Mouse (Mus musculus) MEL (cell line): ENCODE results near the gene Tmem206.

Source experiments
- CTCF ChIP-seq, 3 experiments: IDR thresholded peaks in 2 of 3; conservative IDR thresholded peaks in 1 of 3; 2 replicates each; pipeline ENCODE4 v1.5.1; 2011 to 2012; ENCODE audit warnings: low read length in 3 of 3, low read depth in 2 of 3, mild to moderate bottlenecking in 2 of 3, improper control_type of control experiment in 1 of 3, inconsistent platforms in 1 of 3, mixed read lengths in 1 of 3, moderate library complexity in 1 of 3; ENCODE audit not compliant: control insufficient read depth in 1 of 3, insufficient read depth in 1 of 3, poor library complexity in 1 of 3, severe bottlenecking in 1 of 3
- EP300 ChIP-seq, 2 experiments: IDR thresholded peaks; 2 replicates each; pipeline ENCODE4 v1.6.1; 2011; ENCODE audit warnings: improper control_type of control experiment in 2 of 2, low read length in 2 of 2, low read depth in 1 of 2, mild to moderate bottlenecking in 1 of 2
- HCFC1 ChIP-seq: IDR thresholded peaks from 2 replicates; pipeline ENCODE4 v1.6.1; 2012; ENCODE audit warnings: low read depth, mild to moderate bottlenecking, inconsistent platforms, low read length, improper control_type of control experiment, moderate library complexity
- MEF2A ChIP-seq: IDR thresholded peaks from 2 replicates; pipeline ENCODE4 v1.6.1; 2014; ENCODE audit warnings: low read depth, mild to moderate bottlenecking, inconsistent platforms, low read length, improper control_type of control experiment; ENCODE audit not compliant: poor library complexity, insufficient replicate concordance, severe bottlenecking; ENCODE audit errors: extremely low read depth
- NELFE ChIP-seq: IDR thresholded peaks from 2 replicates; pipeline ENCODE4 v1.6.1; 2011; ENCODE audit warnings: low read depth, low read length, improper control_type of control experiment
- NRF1 ChIP-seq: IDR thresholded peaks from 2 replicates; pipeline ENCODE4 v1.6.1; 2014; ENCODE audit warnings: low read depth, mild to moderate bottlenecking, inconsistent platforms, low read length, improper control_type of control experiment, moderate library complexity; ENCODE audit not compliant: poor library complexity, insufficient read depth, severe bottlenecking
- POLR2A ChIP-seq, 2 experiments: IDR thresholded peaks; 2 replicates each; pipeline ENCODE4 v1.6.1; 2011 to 2012; ENCODE audit warnings: low read length in 2 of 2, mild to moderate bottlenecking in 2 of 2, control low read depth in 1 of 2, improper control_type of control experiment in 1 of 2, low read depth in 1 of 2, moderate library complexity in 1 of 2; ENCODE audit not compliant: control insufficient read depth in 1 of 2, insufficient read depth in 1 of 2, poor library complexity in 1 of 2
- POLR2AphosphoS5 ChIP-seq: IDR thresholded peaks from 2 replicates; pipeline ENCODE4 v1.6.1; 2012; ENCODE audit warnings: low read depth, borderline replicate concordance, mild to moderate bottlenecking, inconsistent platforms, low read length, moderate library complexity, mixed read lengths
- SIN3A ChIP-seq: IDR thresholded peaks from 2 replicates; pipeline ENCODE4 v1.6.1; 2012; ENCODE audit warnings: low read length, improper control_type of control experiment, inconsistent platforms
- TBP ChIP-seq: IDR thresholded peaks from 2 replicates; pipeline ENCODE4 v1.8.0; 2011; ENCODE audit warnings: low read depth, low read length, improper control_type of control experiment
- UBTF ChIP-seq: IDR thresholded peaks from 2 replicates; pipeline ENCODE4 v1.6.1; 2012; ENCODE audit warnings: low read depth, mild to moderate bottlenecking, inconsistent platforms, low read length, improper control_type of control experiment, moderate library complexity, borderline replicate concordance; ENCODE audit not compliant: insufficient read depth
- USF1 ChIP-seq: IDR thresholded peaks from 2 replicates; pipeline ENCODE4 v1.6.1; 2014; ENCODE audit warnings: low read depth, mild to moderate bottlenecking, inconsistent platforms, low read length, improper control_type of control experiment, moderate library complexity
- ZKSCAN1 ChIP-seq: IDR thresholded peaks from 2 replicates; pipeline ENCODE4 v1.6.1; 2012; ENCODE audit warnings: low read depth, mild to moderate bottlenecking, inconsistent platforms, low read length, improper control_type of control experiment, moderate library complexity

DNA sequence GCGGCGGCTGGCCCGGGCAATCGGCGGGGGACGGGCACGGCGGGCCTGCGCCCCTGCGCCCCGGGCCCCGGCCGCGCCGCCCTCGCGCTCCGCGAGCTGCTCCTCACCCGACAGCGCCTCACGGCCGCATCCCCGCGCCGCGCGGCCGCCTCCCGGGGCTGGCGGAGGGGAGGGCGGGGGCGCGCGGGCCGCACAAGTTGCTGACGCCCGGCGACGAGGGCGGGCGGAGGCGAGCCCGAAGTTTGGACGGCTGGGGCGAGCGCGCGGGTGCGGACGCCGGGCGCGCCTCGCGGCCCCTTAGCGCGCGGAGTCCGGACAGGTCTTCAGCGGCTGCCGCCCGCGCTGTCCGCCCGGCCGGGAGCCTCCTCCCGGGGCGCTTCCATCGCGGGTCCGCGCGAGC, 70.7 kb downstream of the Tmem206 start:
- TF ChIP-seq CTCF (IDR thresholded peaks at IDR 0.05 in 2 of 3, conservative IDR thresholded peaks at IDR 0.05 in 1 of 3; ENCODE audit: control insufficient read depth in 1 of 3, insufficient read depth in 1 of 3, low read depth in 2 of 3, low read length in 3 of 3, poor library complexity in 1 of 3, severe bottlenecking in 1 of 3) (no peak), NRF1 (no peak), ZKSCAN1 (no peak), POLR2A (IDR thresholded peaks at IDR 0.05; ENCODE audit: control insufficient read depth in 1 of 2, insufficient read depth in 1 of 2, low read depth in 1 of 2, low read length in 2 of 2, poor library complexity in 1 of 2) (no peak), MEF2A (no peak), EP300 (IDR thresholded peaks at IDR 0.05; ENCODE audit: low read depth in 1 of 2, low read length in 2 of 2) (no peak), NELFE (no peak), USF1 (no peak), HCFC1 (no peak), POLR2AphosphoS5 (no peak), SIN3A (no peak), UBTF (no peak), TBP (no peak)
